Mouse (Mus musculus) olfactory bulb, adult 2 months (tissue): ENCODE measurements around the gene Gpr12.

Experiments
- CTCF ChIP-seq: fragments of 200-500 bp; IDR thresholded peaks from 2 replicates; pipeline ENCODE4 v1.5.1; 2012; ENCODE audit warnings: low read depth, mild to moderate bottlenecking, low read length, moderate library complexity; ENCODE audit not compliant: insufficient read depth
- POLR2A ChIP-seq: fragments of 200-500 bp; IDR thresholded peaks from 2 replicates; pipeline ENCODE4 v1.6.1; 2012; ENCODE audit warnings: mild to moderate bottlenecking, low read depth, low read length, moderate library complexity; ENCODE audit not compliant: insufficient read depth

DNA sequence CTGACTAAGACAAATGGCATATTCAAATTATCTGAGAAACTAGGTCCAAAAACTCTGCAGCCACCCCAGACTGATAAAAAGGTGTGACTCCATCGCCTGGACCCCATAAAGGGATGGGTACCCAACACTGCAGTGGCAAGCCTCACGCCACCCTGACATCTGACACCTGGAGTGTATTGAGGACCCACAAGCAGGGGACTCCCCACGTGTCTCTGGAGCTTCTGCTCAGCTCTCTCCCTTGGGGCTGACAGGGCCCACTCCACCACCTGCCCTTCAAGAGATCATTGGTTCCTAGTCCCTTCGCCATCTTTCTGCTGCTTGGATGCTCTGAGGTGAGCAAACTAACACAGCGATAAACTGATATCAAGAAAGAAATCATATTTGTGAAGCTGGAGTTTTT is 22.8 kb upstream of the Gpr12 start:
- TF ChIP-seq POLR2A, result no peak
- TF ChIP-seq CTCF, result no peak
